Mouse (Mus musculus) MEL (cell line): ENCODE results near the gene Abhd12. TPM values are rescaled to one million over a fixed set of nuclear protein-coding genes. Genes with fewer than 3 reads are reported as not detected.
A peak's percentile ranks its signal among the peaks of the same experiment; 100 is the strongest.

Experiments
- DNase-seq: peaks from one replicate; pipeline ENCODE4 v3.0.0; 2011; ENCODE audit warnings: low read depth, low spot score
- H3K27ac ChIP-seq: 2 replicates; pipeline ENCODE4 v1.5.1; 2012; ENCODE audit warnings: low read depth, mild to moderate bottlenecking, control low read depth, low read length, moderate library complexity; ENCODE audit not compliant: control insufficient read depth
- H3K27me3 ChIP-seq, 2 experiments: fragments of 150-350 bp in 1 of 2; sonication (generic) in 1 of 2; 2 replicates each; pipeline ENCODE4 v1.6.1; 2012; ENCODE audit warnings: low read length in 2 of 2, mild to moderate bottlenecking in 2 of 2, improper control_type of control experiment in 1 of 2, moderate library complexity in 1 of 2; ENCODE audit not compliant: insufficient read depth in 2 of 2, control insufficient read depth in 1 of 2
- H3K36me3 ChIP-seq, 2 experiments: 2 replicates each; pipeline ENCODE4 v1.6.1; 2012 to 2014; ENCODE audit warnings: low read length in 2 of 2, improper control_type of control experiment in 1 of 2, inconsistent platforms in 1 of 2, mild to moderate bottlenecking in 1 of 2; ENCODE audit not compliant: insufficient read depth in 2 of 2, control insufficient read depth in 1 of 2
- H3K4me1 ChIP-seq, 2 experiments: fragments of 150-350 bp in 1 of 2; sonication (generic) in 1 of 2; 2 replicates each; pipeline ENCODE4 v1.6.1; 2012; ENCODE audit warnings: low read length in 2 of 2, improper control_type of control experiment in 1 of 2, mild to moderate bottlenecking in 1 of 2; ENCODE audit not compliant: insufficient read depth in 2 of 2, control insufficient read depth in 1 of 2
- H3K4me3 ChIP-seq, 2 experiments: fragments of 150-350 bp in 1 of 2; sonication (generic) in 1 of 2; 2 replicates each; pipeline ENCODE4 v1.5.1; 2012; ENCODE audit warnings: low read depth in 2 of 2, low read length in 2 of 2, mild to moderate bottlenecking in 2 of 2, moderate library complexity in 2 of 2, control low read depth in 1 of 2, improper control_type of control experiment in 1 of 2; ENCODE audit not compliant: control insufficient read depth in 1 of 2, insufficient read depth in 1 of 2
- H3K79me2 ChIP-seq: 2 replicates; pipeline ENCODE4 v1.6.1; 2012; ENCODE audit warnings: mild to moderate bottlenecking, low read length, moderate library complexity; ENCODE audit not compliant: control insufficient read depth, poor library complexity, insufficient read depth
- H3K9ac ChIP-seq: 2 replicates; pipeline ENCODE4 v1.6.1; 2012; ENCODE audit warnings: low read depth, mild to moderate bottlenecking, control low read depth, low read length, moderate library complexity; ENCODE audit not compliant: control insufficient read depth, poor library complexity, severe bottlenecking
- H3K9me3 ChIP-seq: fragments of 150-350 bp; sonication (generic); replicated peaks from 2 replicates; pipeline ENCODE4 v1.6.1; 2012; ENCODE audit warnings: mild to moderate bottlenecking, low read length, improper control_type of control experiment, moderate library complexity; ENCODE audit not compliant: insufficient read depth
- BHLHE40 ChIP-seq: IDR thresholded peaks from 2 replicates; pipeline ENCODE4 v1.6.1; 2012; ENCODE audit warnings: low read depth, mild to moderate bottlenecking, inconsistent platforms, low read length, improper control_type of control experiment, borderline replicate concordance
- GATA1 ChIP-seq: IDR thresholded peaks from 2 replicates; pipeline ENCODE4 v1.6.1; 2011; ENCODE audit warnings: low read depth, low read length, improper control_type of control experiment
- JUND ChIP-seq: IDR thresholded peaks from 2 replicates; pipeline ENCODE4 v1.6.1; 2011; ENCODE audit warnings: low read depth, mild to moderate bottlenecking, improper control_type of control experiment, low read length
- MAFK ChIP-seq: IDR thresholded peaks from 2 replicates; pipeline ENCODE4 v1.6.1; 2011; ENCODE audit warnings: low read depth, mild to moderate bottlenecking, low read length, improper control_type of control experiment, borderline replicate concordance
- MAX ChIP-seq: IDR thresholded peaks from 2 replicates; pipeline ENCODE4 v1.6.1; 2011; ENCODE audit warnings: low read length, improper control_type of control experiment
- MXI1 ChIP-seq: IDR thresholded peaks from 2 replicates; pipeline ENCODE4 v1.6.1; 2011; ENCODE audit warnings: mild to moderate bottlenecking, low read depth, low read length, improper control_type of control experiment
- MYC ChIP-seq: IDR thresholded peaks from 2 replicates; pipeline ENCODE4 v1.6.1; 2011; ENCODE audit warnings: low read depth, mild to moderate bottlenecking, low read length, improper control_type of control experiment, moderate library complexity
- POLR2AphosphoS2 ChIP-seq: IDR thresholded peaks from 2 replicates; pipeline ENCODE4 v1.6.1; 2011; ENCODE audit warnings: low read length, improper control_type of control experiment
- RAD21 ChIP-seq: IDR thresholded peaks from 2 replicates; pipeline ENCODE4 v1.6.1; 2011; ENCODE audit warnings: mild to moderate bottlenecking, low read depth, low read length, improper control_type of control experiment
- SIN3A ChIP-seq: IDR thresholded peaks from 2 replicates; pipeline ENCODE4 v1.6.1; 2012; ENCODE audit warnings: low read length, improper control_type of control experiment, inconsistent platforms
- USF1 ChIP-seq: IDR thresholded peaks from 2 replicates; pipeline ENCODE4 v1.6.1; 2014; ENCODE audit warnings: low read depth, mild to moderate bottlenecking, inconsistent platforms, low read length, improper control_type of control experiment, moderate library complexity
- ZNF384 ChIP-seq: IDR thresholded peaks from 2 replicates; pipeline ENCODE4 v1.6.1; 2012; ENCODE audit warnings: low read depth, mild to moderate bottlenecking, inconsistent platforms, low read length, improper control_type of control experiment
- polyA plus RNA-seq, 2 experiments: library from polyadenylated mRNA; stranded (reverse) in 1 of 2; unstranded in 1 of 2; fragments of >175 nt in 1 of 2; fragments of >200 nt in 1 of 2; gene quantifications; 2 replicates each; pipeline versions ENCODE4 v1.2.1 to v1.2.4; 2012; ENCODE audit warnings: low replicate concordance in 2 of 2, low read depth in 1 of 2; ENCODE audit not compliant: insufficient read length in 2 of 2, insufficient read depth in 1 of 2, missing spikeins in 1 of 2
- total RNA-seq: library from RNA; depleted of rRNA; stranded (reverse); fragments of 300-350 nt; gene quantifications from 2 replicates; pipeline ENCODE4 v1.2.3, GENCODE M21; 2012

Abhd12 gene
- total and polyA plus RNA-seq, 3 experiments, result 23.7 to 29.4 TPM; not detected in 1

DNA sequence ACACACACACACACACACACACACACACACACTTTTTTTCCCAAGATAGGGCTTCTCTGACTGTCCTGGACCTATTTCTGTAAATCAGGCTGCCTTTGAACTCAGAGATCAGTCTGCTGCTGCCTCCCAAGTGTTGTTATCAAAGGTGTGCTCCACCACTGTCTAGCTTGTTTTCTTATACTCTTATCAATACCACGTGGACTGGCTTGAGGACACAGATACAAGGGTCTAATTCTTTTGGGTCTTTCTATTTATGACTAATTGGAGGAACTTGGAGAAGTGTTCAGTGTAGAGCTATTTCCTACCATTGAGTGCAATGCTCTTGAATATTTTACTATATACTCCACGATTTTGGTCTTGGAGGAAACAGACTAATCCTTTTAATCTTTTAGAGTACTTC lies 17.2 kb downstream of the Abhd12 start:
- Histone ChIP-seq H3K4me3 (no peak overlapping the region), H3K27ac (no peak overlapping the region), H3K36me3 (peaks cover 0 to 5% of the 10 kb centered on the region in 2 experiments; a peak in 2 of 4 replicates), H3K27me3 (no peaks in the 10 kb centered on the region), H3K79me2 (no peaks in the 10 kb centered on the region), H3K9ac (no peak overlapping the region), H3K9me3 (no peaks in the 10 kb centered on the region), H3K4me1 (peaks cover 0 to 4% of the 10 kb centered on the region in 2 experiments; a peak in 2 of 4 replicates)
- TF ChIP-seq RAD21 (no peak), ZNF384 (no peak), MYC (peak; percentile 58; the same call in 1 of the 2 replicates), GATA1 (peak; percentile 39; the same call in 1 of the 2 replicates), MAX (peak; percentile 64), BHLHE40 (no peak), USF1 (peak; percentile 63)
- DNase-seq, result peak; percentile 35

DNA sequence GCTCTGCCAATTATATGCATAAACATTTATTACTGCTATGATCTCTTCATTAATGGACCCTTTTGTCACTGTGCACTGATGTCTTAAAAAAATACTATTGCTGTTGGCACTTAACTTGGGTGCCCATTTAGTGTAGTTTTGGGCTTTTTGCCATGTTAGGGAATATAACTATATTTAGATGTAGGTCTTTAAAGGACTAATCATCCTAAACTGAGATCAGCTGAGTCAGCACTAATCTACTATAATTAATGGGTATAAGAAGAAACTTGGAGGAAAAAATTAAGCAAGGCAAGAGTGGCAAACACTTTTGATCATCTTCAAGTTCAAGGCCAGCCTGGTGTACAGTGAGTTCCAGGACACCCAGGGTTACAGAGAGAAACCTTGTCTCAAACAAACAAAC lies 18.2 kb downstream of the Abhd12 start:
- Histone ChIP-seq H3K4me3 (no peak overlapping the region), H3K4me1 (peaks cover 0 to 4% of the 10 kb centered on the region in 2 experiments; a peak in 2 of 4 replicates), H3K79me2 (no peaks in the 10 kb centered on the region), H3K27ac (no peak overlapping the region), H3K36me3 (peaks cover 0 to 5% of the 10 kb centered on the region in 2 experiments; a peak in 2 of 4 replicates)
- DNase-seq, result no peak
- TF ChIP-seq POLR2AphosphoS2 (no peak), ZNF384 (no peak), SIN3A (no peak), MAFK (peak; percentile 96), MXI1 (no peak)
- TF ChIP-seq, all 39 proteins: peak for 1
- Histone ChIP-seq H3K9me3 (no peaks in the 10 kb centered on the region), H3K9ac (no peak overlapping the region), H3K27me3 (no peaks in the 10 kb centered on the region)

DNA sequence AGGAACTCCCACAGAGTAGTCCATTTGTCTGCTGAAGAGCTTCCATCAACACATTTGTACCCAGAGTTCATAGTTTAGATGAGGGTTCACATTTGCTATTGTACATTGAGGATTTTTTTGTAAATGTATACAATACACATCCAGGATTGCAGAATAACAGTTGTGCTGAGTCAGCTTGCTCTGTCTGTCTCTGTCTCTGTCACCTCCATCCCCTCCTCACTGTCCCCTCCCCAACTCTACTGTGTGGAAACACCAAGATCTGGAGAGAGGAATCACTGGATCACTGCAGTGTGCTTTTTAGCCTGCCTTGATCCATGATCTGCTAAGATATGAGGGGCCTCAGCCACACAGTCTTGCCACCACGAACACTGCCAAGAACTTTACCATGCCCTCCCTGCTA lies 18.7 kb downstream of the Abhd12 start:
- H3K27ac ChIP-seq, result no peak overlapping the region

More for the DNA sequence above, 18.7 kb downstream of the Abhd12 start:
- H3K9ac ChIP-seq, result no peak overlapping the region
- H3K9me3 ChIP-seq, result no peaks in the 10 kb centered on the region
- TF ChIP-seq JUND (no peak), MAFK (peak; percentile 64; the same call in 1 of the 2 replicates)
- DNase-seq, result no peak
- H3K79me2 ChIP-seq, result no peaks in the 10 kb centered on the region
- H3K27me3 ChIP-seq, result no peaks in the 10 kb centered on the region
- peaks cover 0 to 5% of the 10 kb centered on the region in 2 experiments; a peak in 2 of 4 replicates for H3K36me3 ChIP-seq
- no peak overlapping the region for H3K4me3 ChIP-seq
- H3K4me1 ChIP-seq, result peaks cover 0 to 4% of the 10 kb centered on the region in 2 experiments; a peak in 2 of 4 replicates
